Mouse (Mus musculus): ENCODE data around the gene Il5. TPM values are rescaled to one million over a fixed set of nuclear protein-coding genes. Genes with fewer than 3 reads are reported as not detected.

Gene Il5
- total and polyA plus RNA-seq, 3 experiments, result 0.11 TPM; not detected in 2

DNA sequence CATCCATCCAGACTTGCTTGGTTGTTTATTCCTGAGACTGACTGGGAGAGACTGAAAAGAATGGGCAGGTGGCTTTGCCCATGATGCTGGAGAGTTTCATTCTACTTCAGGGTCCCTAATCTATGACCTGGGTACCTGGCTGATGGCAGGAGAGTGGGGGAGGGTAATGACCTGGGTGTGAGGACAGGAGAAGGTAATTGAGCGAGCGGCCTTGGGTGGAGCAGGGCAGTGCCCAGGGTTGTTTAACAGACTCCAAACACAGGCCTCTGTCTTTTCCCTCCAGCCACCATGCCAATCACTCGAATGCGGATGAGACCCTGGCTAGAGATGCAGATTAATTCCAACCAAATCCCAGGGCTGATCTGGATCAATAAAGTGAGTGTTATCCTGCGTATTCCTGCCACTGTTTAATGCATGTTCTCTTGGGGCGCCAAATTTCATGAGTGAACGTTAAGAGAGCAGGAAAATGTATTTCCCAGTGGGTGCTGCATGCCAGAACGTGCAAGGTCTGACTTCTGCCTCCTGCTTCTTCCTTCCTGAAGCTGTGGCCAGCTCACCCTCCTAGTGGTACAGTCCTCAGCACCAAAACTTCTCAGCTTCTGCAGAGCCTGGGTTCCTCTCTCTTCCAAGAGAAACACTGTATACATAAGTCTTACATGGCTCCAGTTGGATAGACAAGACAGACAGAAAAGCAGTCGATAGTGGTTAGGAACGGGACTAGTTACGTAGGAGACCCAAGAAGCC, 50.6 kb downstream of the Il5 start:
- Histone ChIP-seq H3K36me3 (replicated peaks) (peaks cover 12% of the 10 kb centered on the region), H3K27me3 (ENCODE audit: insufficient read depth, low read length) (peaks cover 65% of the 10 kb centered on the region), H3K4me1 (ENCODE audit: insufficient read depth, low read depth, low read length) (peaks cover 25% of the 10 kb centered on the region), H3K9me3 (replicated peaks) (no peaks in the 10 kb centered on the region), H3K4me3 (ENCODE audit: low read depth, low read length) (no peak overlapping the region)
- DNase-seq (ENCODE audit: low spot score) (no peak), ATAC-seq (ENCODE audit: extremely low read depth, insufficient number of reproducible peaks, low FRiP score, poor library complexity, severe bottlenecking) (no peak)
- TF ChIP-seq GATA2 (IDR thresholded peaks at IDR 0.05; ENCODE audit: borderline replicate concordance, low read depth, low read length), result no peak
- TF ChIP-seq TAL1 (conservative IDR thresholded peaks at IDR 0.05; ENCODE audit: low read depth, low read length), result no peak
- no peak for TF ChIP-seq GATA1 (IDR thresholded peaks at IDR 0.05; ENCODE audit: borderline replicate concordance, low read length)
- TF ChIP-seq CTCF (IDR thresholded peaks at IDR 0.05; ENCODE audit: low read depth, low read length), result no peak
- TF ChIP-seq POLR2AphosphoS5 (IDR thresholded peaks at IDR 0.05; ENCODE audit: insufficient replicate concordance, low read depth, low read length), result no peak

DNA sequence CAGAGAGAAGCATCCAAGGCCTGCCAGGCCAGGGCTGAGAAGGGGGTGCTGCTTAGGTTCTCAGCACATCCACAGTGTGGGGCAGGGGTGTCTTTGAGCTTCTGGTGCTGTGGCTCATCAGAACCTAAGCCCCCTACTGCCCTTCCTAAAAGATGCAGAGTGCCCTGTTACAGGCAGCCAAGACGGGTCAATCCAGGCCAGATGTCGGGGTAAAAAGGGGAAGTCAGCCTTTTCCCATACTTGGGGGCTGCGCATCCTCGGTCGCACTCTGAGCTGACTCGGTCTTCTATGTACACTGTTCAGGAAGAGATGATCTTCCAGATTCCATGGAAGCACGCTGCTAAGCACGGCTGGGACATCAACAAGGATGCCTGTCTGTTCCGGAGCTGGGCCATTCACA, 51.9 kb downstream of the Il5 start:
- Histone ChIP-seq H3K36me3 (replicated peaks) (peaks cover 16% of the 10 kb centered on the region), H3K9me3 (replicated peaks) (no peaks in the 10 kb centered on the region), H3K4me1 (ENCODE audit: insufficient read depth, low read depth, low read length) (peaks cover 25% of the 10 kb centered on the region), H3K27me3 (ENCODE audit: insufficient read depth, low read length) (peaks cover 63% of the 10 kb centered on the region), H3K4me3 (ENCODE audit: low read depth, low read length) (no peak overlapping the region)
- no peak for ATAC-seq (ENCODE audit: extremely low read depth, insufficient number of reproducible peaks, low FRiP score, poor library complexity, severe bottlenecking)
- TF ChIP-seq CTCF (IDR thresholded peaks at IDR 0.05; ENCODE audit: low read depth, low read length), result no peak
- no peak for TF ChIP-seq TAL1 (conservative IDR thresholded peaks at IDR 0.05; ENCODE audit: low read depth, low read length)
- no peak for TF ChIP-seq GATA1 (IDR thresholded peaks at IDR 0.05; ENCODE audit: borderline replicate concordance, low read length)
- TF ChIP-seq POLR2AphosphoS5 (IDR thresholded peaks at IDR 0.05; ENCODE audit: insufficient replicate concordance, low read depth, low read length), result no peak
- TF ChIP-seq GATA2 (IDR thresholded peaks at IDR 0.05; ENCODE audit: borderline replicate concordance, low read depth, low read length), result no peak
- DNase-seq (ENCODE audit: low spot score), result no peak

DNA sequence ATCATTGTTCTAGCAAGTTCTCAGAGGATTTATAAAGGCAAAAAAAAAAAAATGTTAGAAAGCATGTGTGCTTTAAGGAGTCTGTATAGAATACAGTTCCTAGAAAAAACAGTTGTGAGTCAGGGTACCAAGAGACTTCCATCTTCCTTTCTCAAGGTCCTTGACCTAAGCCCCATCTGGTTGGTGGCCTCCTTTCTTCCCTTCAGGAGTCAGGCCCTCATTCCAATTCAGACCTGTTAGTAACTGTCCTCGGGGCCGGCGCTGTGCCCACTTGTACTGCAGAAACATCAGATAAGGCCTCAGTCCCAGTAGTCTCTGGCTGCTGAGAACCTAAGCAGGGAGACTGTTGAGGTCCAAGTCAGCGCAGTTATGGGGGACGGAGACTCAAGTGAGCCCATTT, 52.5 kb downstream of the Il5 start, which contains the start of gene Gm17334:
Gm17334 (minus strand) TSS at position 101 of the 400 bp plus-strand sequence.
- Histone ChIP-seq H3K4me1 (ENCODE audit: insufficient read depth, low read depth, low read length) (peaks cover 25% of the 10 kb centered on the region), H3K36me3 (replicated peaks) (peaks cover 16% of the 10 kb centered on the region), H3K9me3 (replicated peaks) (no peaks in the 10 kb centered on the region), H3K27me3 (ENCODE audit: insufficient read depth, low read length) (peaks cover 63% of the 10 kb centered on the region), H3K4me3 (ENCODE audit: low read depth, low read length) (no peak within 1 kb of the TSS)
- TF ChIP-seq GATA2 (IDR thresholded peaks at IDR 0.05; ENCODE audit: borderline replicate concordance, low read depth, low read length) (no peak), TAL1 (conservative IDR thresholded peaks at IDR 0.05; ENCODE audit: low read depth, low read length) (no peak), CTCF (IDR thresholded peaks at IDR 0.05; ENCODE audit: low read depth, low read length) (no peak), GATA1 (IDR thresholded peaks at IDR 0.05; ENCODE audit: borderline replicate concordance, low read length) (no peak), POLR2AphosphoS5 (IDR thresholded peaks at IDR 0.05; ENCODE audit: insufficient replicate concordance, low read depth, low read length) (no peak)
- ATAC-seq (ENCODE audit: extremely low read depth, insufficient number of reproducible peaks, low FRiP score, poor library complexity, severe bottlenecking) (no peak), DNase-seq (ENCODE audit: low spot score) (no peak)

DNA sequence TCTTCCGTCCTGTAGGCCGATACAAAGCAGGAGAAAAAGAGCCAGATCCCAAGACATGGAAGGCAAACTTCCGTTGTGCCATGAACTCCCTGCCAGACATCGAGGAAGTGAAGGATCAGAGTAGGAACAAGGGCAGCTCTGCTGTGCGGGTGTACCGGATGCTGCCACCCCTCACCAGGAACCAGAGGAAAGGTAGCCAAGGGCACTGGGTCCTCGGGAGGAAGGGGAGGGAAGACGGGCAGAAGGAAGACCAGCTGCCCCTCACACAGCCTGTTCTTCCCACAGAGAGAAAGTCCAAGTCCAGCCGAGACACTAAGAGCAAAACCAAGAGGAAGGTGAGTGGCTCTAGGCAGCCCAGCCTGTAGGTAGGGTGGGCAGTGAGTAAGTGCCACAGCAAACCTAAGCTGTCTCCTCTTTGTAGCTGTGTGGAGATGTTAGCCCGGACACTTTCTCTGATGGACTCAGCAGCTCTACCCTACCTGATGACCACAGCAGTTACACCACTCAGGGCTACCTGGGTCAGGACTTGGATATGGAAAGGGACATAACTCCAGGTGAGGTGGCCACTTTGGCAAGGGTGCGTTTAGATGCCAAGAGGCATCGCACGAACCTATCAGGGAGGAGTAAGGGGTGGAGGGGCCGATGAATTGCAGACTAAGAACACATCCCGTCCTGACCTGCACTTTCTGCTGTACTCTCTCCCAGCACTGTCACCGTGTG, 53.2 kb downstream of the Il5 start:
- no peak for TF ChIP-seq POLR2AphosphoS5 (IDR thresholded peaks at IDR 0.05; ENCODE audit: insufficient replicate concordance, low read depth, low read length)
- TF ChIP-seq TAL1 (conservative IDR thresholded peaks at IDR 0.05; ENCODE audit: low read depth, low read length), result no peak
- no peak for TF ChIP-seq GATA2 (IDR thresholded peaks at IDR 0.05; ENCODE audit: borderline replicate concordance, low read depth, low read length)
- no peak for TF ChIP-seq CTCF (IDR thresholded peaks at IDR 0.05; ENCODE audit: low read depth, low read length)
- no peak for TF ChIP-seq GATA1 (IDR thresholded peaks at IDR 0.05; ENCODE audit: borderline replicate concordance, low read length)
- no peak for DNase-seq (ENCODE audit: low spot score)
- Histone ChIP-seq H3K36me3 (replicated peaks) (peaks cover 16% of the 10 kb centered on the region), H3K27me3 (ENCODE audit: insufficient read depth, low read length) (peaks cover 57% of the 10 kb centered on the region), H3K4me3 (ENCODE audit: low read depth, low read length) (no peak overlapping the region), H3K9me3 (replicated peaks) (no peaks in the 10 kb centered on the region), H3K4me1 (ENCODE audit: insufficient read depth, low read depth, low read length) (peaks cover 26% of the 10 kb centered on the region)
- ATAC-seq (ENCODE audit: extremely low read depth, insufficient number of reproducible peaks, low FRiP score, poor library complexity, severe bottlenecking), result no peak

Other genes with a start within 250 kb of the Il5 start
- gene Gm9945, start 240.6 kb upstream of the Il5 start, total RNA-seq (2014; fragmentation: Nextera tagmentation), result not detected in 2 replicates
- gene Gm9945, start 240.6 kb upstream of the Il5 start, total RNA-seq (2017), result 0.29 and 0.76 TPM in 2 replicates
- gene Gm9945, start 240.6 kb upstream of the Il5 start, polyA plus RNA-seq (2012), result 0.27 TPM in 1 of 2 replicates, not detected in the other
- gene Sowaha, start 240.5 kb upstream of the Il5 start, total RNA-seq (2014; fragmentation: Nextera tagmentation), result 6.8 TPM in 2 replicates
- gene Sowaha, start 240.5 kb upstream of the Il5 start, total RNA-seq (2017), result 2.1 and 3.0 TPM in 2 replicates
- 4.9 and 6.1 TPM in 2 replicates for gene Sowaha, start 240.5 kb upstream of the Il5 start, polyA plus RNA-seq (2012)
- 186 and 202 TPM in 2 replicates for gene Sept8, start 201.5 kb upstream of the Il5 start, total RNA-seq (2014; fragmentation: Nextera tagmentation)
- 156 and 172 TPM in 2 replicates for gene Sept8, start 201.5 kb upstream of the Il5 start, total RNA-seq (2017)
- gene Sept8, start 201.5 kb upstream of the Il5 start, polyA plus RNA-seq (2012), result 124 and 136 TPM in 2 replicates
- 20.2 and 22.3 TPM in 2 replicates for gene Kif3a, start 153.4 kb upstream of the Il5 start, total RNA-seq (2014; fragmentation: Nextera tagmentation)
- gene Kif3a, start 153.4 kb upstream of the Il5 start, total RNA-seq (2017), result 25.7 and 27.5 TPM in 2 replicates
- gene Kif3a, start 153.4 kb upstream of the Il5 start, polyA plus RNA-seq (2012), result 11.2 and 12.0 TPM in 2 replicates
- 35.8 and 40.6 TPM in 2 replicates for gene Il4, start 102.1 kb upstream of the Il5 start, total RNA-seq (2014; fragmentation: Nextera tagmentation)
- gene Il4, start 102.1 kb upstream of the Il5 start, total RNA-seq (2017), result 87.7 and 99.1 TPM in 2 replicates
- 0.43 and 1.0 TPM in 2 replicates for gene Il4, start 102.1 kb upstream of the Il5 start, polyA plus RNA-seq (2012)
- gene Il13, start 86.1 kb upstream of the Il5 start, total RNA-seq (2014; fragmentation: Nextera tagmentation), result 0.63 TPM in 1 of 2 replicates, not detected in the other
- gene Il13, start 86.1 kb upstream of the Il5 start, total RNA-seq (2017), result 3.2 and 4.7 TPM in 2 replicates
- not detected in 2 replicates for gene Il13, start 86.1 kb upstream of the Il5 start, polyA plus RNA-seq (2012)
- gene Rad50, start 13.5 kb upstream of the Il5 start, total RNA-seq (2014; fragmentation: Nextera tagmentation), result 92.4 and 104 TPM in 2 replicates
- gene Rad50, start 13.5 kb upstream of the Il5 start, total RNA-seq (2017), result 73.7 and 97.2 TPM in 2 replicates
- gene Rad50, start 13.5 kb upstream of the Il5 start, polyA plus RNA-seq (2012), result 13.7 and 16.4 TPM in 2 replicates
- gene Irf1, start 49.2 kb downstream of the Il5 start, total RNA-seq (2014; fragmentation: Nextera tagmentation), result 2.5 TPM in 1 of 2 replicates, not detected in the other
- gene Irf1, start 49.2 kb downstream of the Il5 start, total RNA-seq (2017), result 7.9 and 9.3 TPM in 2 replicates
- 0.21 and 0.29 TPM in 2 replicates for gene Irf1, start 49.2 kb downstream of the Il5 start, polyA plus RNA-seq (2012)
- gene Gm17334, start 52.4 kb downstream of the Il5 start, total RNA-seq (2014; fragmentation: Nextera tagmentation), result not detected in 2 replicates
- gene Gm17334, start 52.4 kb downstream of the Il5 start, total RNA-seq (2017), result not detected in 2 replicates
- gene Gm17334, start 52.4 kb downstream of the Il5 start, polyA plus RNA-seq (2012), result not detected in 2 replicates
- not detected in 2 replicates for gene Gm12216, start 138.5 kb downstream of the Il5 start, total RNA-seq (2014; fragmentation: Nextera tagmentation)
- gene Gm12216, start 138.5 kb downstream of the Il5 start, total RNA-seq (2017), result 0.12 and 0.16 TPM in 2 replicates
- gene Gm12216, start 138.5 kb downstream of the Il5 start, polyA plus RNA-seq (2012), result not detected in 2 replicates
- 3.4 and 6.2 TPM in 2 replicates for gene Slc22a5, start 170.9 kb downstream of the Il5 start, total RNA-seq (2014; fragmentation: Nextera tagmentation)
- gene Slc22a5, start 170.9 kb downstream of the Il5 start, total RNA-seq (2017), result 7.0 and 8.5 TPM in 2 replicates
- 5.4 and 6.8 TPM in 2 replicates for gene Slc22a5, start 170.9 kb downstream of the Il5 start, polyA plus RNA-seq (2012)